9 mouse cellular contexts compared by ENCODE assay signal in genomic region chr2:180120292-180120761, GRCm38 (mm10). TPM values are rescaled to one million over a fixed set of nuclear protein-coding genes. Genes with fewer than 3 reads are reported as not detected.
DNase-seq lines count a peak whose midpoint lies in the region; ATAC-seq and TF ChIP-seq lines count a peak whose summit lies in the region.
"Had no signal": no experiment of that assay in that cellular context is flagged by ENCODE, and none has a peak within 500 bp of the region (broad histone marks: within the 10 kb centered on the region; RNA-seq: fewer than 3 reads in every experiment).

No protein-coding gene starts in this region.

- H3K9me3 ChIP-seq in kidney, embryonic 15.5 days (replicated peaks), result no peaks in the 10 kb centered on the region
- H3K9me3 ChIP-seq in intestine, embryonic 16.5 days (ENCODE audit: control insufficient read depth, low read length), result no peaks in the 10 kb centered on the region

- peaks cover 9% of the 10 kb centered on the region; the same call in 1 of the 2 replicates for H3K27me3 ChIP-seq in kidney, embryonic 15.5 days
- H3K27me3 ChIP-seq in intestine, embryonic 16.5 days (replicated peaks; ENCODE audit: control insufficient read depth, insufficient read depth, low read length), result no peaks in the 10 kb centered on the region

- H3K4me3 ChIP-seq in kidney, embryonic 15.5 days (replicated peaks), result peak overlapping the region; percentile 97
- peak overlapping the region; percentile 75 for H3K4me3 ChIP-seq in cortical plate, adult 2 months (ENCODE audit: insufficient read depth, low read length)
- H3K4me3 ChIP-seq in intestine, embryonic 16.5 days (ENCODE audit: low read length), result peak overlapping the region; percentile 65

- peak overlapping the region; percentile 94 for H3K4me2 ChIP-seq in kidney, embryonic 15.5 days
- H3K4me2 ChIP-seq in intestine, embryonic 16.5 days (ENCODE audit: low read depth, low read length), result peak overlapping the region; percentile 89

- peaks cover 13% of the 10 kb centered on the region for H3K36me3 ChIP-seq in kidney, embryonic 15.5 days
- H3K36me3 ChIP-seq in intestine, embryonic 16.5 days (ENCODE audit: control insufficient read depth, insufficient read depth, low read length), result no peaks in the 10 kb centered on the region

- no peak for ATAC-seq in kidney, embryonic 15.5 days (replicated peaks; ENCODE audit: low FRiP score)
- no peak for ATAC-seq in intestine, embryonic 16.5 days
- ATAC-seq in monocyte, adult 5-6 weeks (replicated peaks; ENCODE audit: insufficient number of reproducible peaks, low FRiP score, low TSS enrichment, poor library complexity, severe bottlenecking), result peak; percentile 18; the same call in 1 of the 2 replicates

- no peak for TF ChIP-seq CTCF in cortical plate, adult 2 months (IDR thresholded peaks at IDR 0.05; ENCODE audit: extremely low read depth, insufficient read depth, low read length)

- no peak for TF ChIP-seq POLR2A in cortical plate, adult 2 months (IDR thresholded peaks at IDR 0.05; ENCODE audit: extremely low read depth, insufficient read depth, low read length)

- H3K9ac ChIP-seq in kidney, embryonic 15.5 days, result peak overlapping the region; percentile 85
- H3K9ac ChIP-seq in intestine, embryonic 16.5 days (ENCODE audit: low read depth, low read length), result peak overlapping the region; percentile 72

- DNase-seq in kidney, adult 9 months, result no peak
- DNase-seq in ovary, postnatal 10 days (ENCODE audit: low spot score), result no peak
- DNase-seq in layer of hippocampus, postnatal 14 days (ENCODE audit: low spot score in 2 of 2), result no peak
- no peak for DNase-seq in spleen, adult 18-20 months
- DNase-seq: layer of hippocampus, postnatal 36 days had no signal

- H3K4me1 ChIP-seq in kidney, embryonic 15.5 days, result peaks cover 37% of the 10 kb centered on the region
- H3K4me1 ChIP-seq in cortical plate, adult 2 months (ENCODE audit: control insufficient read depth, insufficient read depth, low read length), result peaks cover 11% of the 10 kb centered on the region
- peaks cover 20% of the 10 kb centered on the region for H3K4me1 ChIP-seq in intestine, embryonic 16.5 days (ENCODE audit: control insufficient read depth, insufficient read depth, low read length)

- WGBS in kidney, embryonic 15.5 days, result 68% methylated on average over 5 of the region's 5 CpGs
- WGBS in intestine, embryonic 16.5 days, result 61% methylated on average over 5 of the region's 5 CpGs

- no peak overlapping the region for H3K27ac ChIP-seq in kidney, embryonic 15.5 days
- no peak overlapping the region for H3K27ac ChIP-seq in cortical plate, adult 2 months (ENCODE audit: insufficient read depth, low read length)
- no peak overlapping the region for H3K27ac ChIP-seq in intestine, embryonic 16.5 days (ENCODE audit: low read length)

RNA-seq across cellular contexts. Expression of gene Osbpl2, which starts 1.2 kb away (rescaled TPM):
- polyA plus RNA-seq in kidney, embryonic 15.5 days (2015; fragmentation: Nextera tagmentation; extraction: Ambion mirVana), result 30.3 and 32.1 TPM in 2 replicates
- polyA plus RNA-seq in cortical plate, adult 2 months (2012; rRNA removed), result 45.3 and 48.2 TPM in 2 replicates
- polyA plus RNA-seq in intestine, embryonic 16.5 days (2015; fragmentation: Nextera tagmentation; extraction: Ambion mirVana), result 30.4 and 32.4 TPM in 2 replicates
- 53.1 to 58.2 TPM (median 54.9 TPM) in 3 replicates for total RNA-seq in monocyte, adult 5-6 weeks (2017)
- 10 to 100 TPM; 52.0 to 53.5 TPM for total RNA-seq in layer of hippocampus, postnatal 14 days (2021)

RNA-seq across cellular contexts. Expression of gene Hrh3, which starts 16.0 kb away (rescaled TPM):
- polyA plus RNA-seq in kidney, embryonic 15.5 days (2015; fragmentation: Nextera tagmentation; extraction: Ambion mirVana), result not detected in 2 replicates
- 83.6 and 103 TPM in 2 replicates for polyA plus RNA-seq in cortical plate, adult 2 months (2012; rRNA removed)
- polyA plus RNA-seq in intestine, embryonic 16.5 days (2015; fragmentation: Nextera tagmentation; extraction: Ambion mirVana), result 0.07 and 0.09 TPM in 2 replicates
- total RNA-seq in monocyte, adult 5-6 weeks (2017), result not detected in 3 replicates
- total RNA-seq in layer of hippocampus, postnatal 14 days (2021), result 10 to 100 TPM; 24.8 to 33.6 TPM

RNA-seq across cellular contexts. Expression of gene Mtg2, which starts 49.9 kb away (rescaled TPM):
- polyA plus RNA-seq in kidney, embryonic 15.5 days (2015; fragmentation: Nextera tagmentation; extraction: Ambion mirVana), result 26.4 TPM in 2 replicates
- polyA plus RNA-seq in cortical plate, adult 2 months (2012; rRNA removed), result 27.4 and 28.4 TPM in 2 replicates
- polyA plus RNA-seq in intestine, embryonic 16.5 days (2015; fragmentation: Nextera tagmentation; extraction: Ambion mirVana), result 25.4 and 31.0 TPM in 2 replicates
- 13.7 to 21.6 TPM (median 15.9 TPM) in 3 replicates for total RNA-seq in monocyte, adult 5-6 weeks (2017)
- total RNA-seq in layer of hippocampus, postnatal 14 days (2021), result 10 to 100 TPM; 15.7 to 16.3 TPM

RNA-seq across cellular contexts. Expression of gene Adrm1, which starts 51.0 kb away (rescaled TPM):
- polyA plus RNA-seq in kidney, embryonic 15.5 days (2015; fragmentation: Nextera tagmentation; extraction: Ambion mirVana), result 193 and 207 TPM in 2 replicates
- 89.8 and 92.1 TPM in 2 replicates for polyA plus RNA-seq in cortical plate, adult 2 months (2012; rRNA removed)
- polyA plus RNA-seq in intestine, embryonic 16.5 days (2015; fragmentation: Nextera tagmentation; extraction: Ambion mirVana), result 172 and 194 TPM in 2 replicates
- 50.1 to 102 TPM (median 65.6 TPM) in 3 replicates for total RNA-seq in monocyte, adult 5-6 weeks (2017)
- total RNA-seq in layer of hippocampus, postnatal 14 days (2021), result 100 to 1,000 TPM in 1 of 2 experiments, 10 to 100 TPM in 1; 98.4 to 104 TPM

Comparison
In these comparisons a context has a peak if more than half of its experiments do, and no peak if none do; other contexts are left out.
1. RNA of gene Hrh3, which starts 16.0 kb away (polyA plus RNA-seq): 83.6 to 103 TPM in cortical plate, adult 2 months; 0.07 to 0.09 TPM in intestine, embryonic 16.5 days and not detected in kidney, embryonic 15.5 days; every median in the first group is over 10 times any median in the second.
2. Peak in every context shown above with its lines, with median percentiles within 50 percentile points of each other: H3K4me3 ChIP-seq.